Mouse (Mus musculus) ES-E14 (cell line): ENCODE measurements around the gene Msi2.

Source experiments
- CHD2 ChIP-seq: IDR thresholded peaks from 2 replicates; pipeline ENCODE4 v1.6.1; 2014; ENCODE audit warnings: mild to moderate bottlenecking, low read depth, low read length, inconsistent platforms
- HCFC1 ChIP-seq: IDR thresholded peaks from 2 replicates; pipeline ENCODE4 v1.6.1; 2012; ENCODE audit warnings: low read length, inconsistent platforms, borderline replicate concordance; ENCODE audit not compliant: insufficient read depth
- MAFK ChIP-seq: IDR thresholded peaks from 2 replicates; pipeline ENCODE4 v1.6.1; 2014; ENCODE audit warnings: mild to moderate bottlenecking, low read depth, low read length, inconsistent platforms; ENCODE audit not compliant: insufficient read depth
- ZC3H11A ChIP-seq: IDR thresholded peaks from 2 replicates; pipeline ENCODE4 v1.6.1; 2012; ENCODE audit warnings: low read depth, mild to moderate bottlenecking, inconsistent platforms, low read length, borderline replicate concordance
- ZNF384 ChIP-seq: IDR thresholded peaks from 2 replicates; pipeline ENCODE4 v1.6.1; 2012; ENCODE audit warnings: low read depth, low read length, inconsistent platforms

DNA sequence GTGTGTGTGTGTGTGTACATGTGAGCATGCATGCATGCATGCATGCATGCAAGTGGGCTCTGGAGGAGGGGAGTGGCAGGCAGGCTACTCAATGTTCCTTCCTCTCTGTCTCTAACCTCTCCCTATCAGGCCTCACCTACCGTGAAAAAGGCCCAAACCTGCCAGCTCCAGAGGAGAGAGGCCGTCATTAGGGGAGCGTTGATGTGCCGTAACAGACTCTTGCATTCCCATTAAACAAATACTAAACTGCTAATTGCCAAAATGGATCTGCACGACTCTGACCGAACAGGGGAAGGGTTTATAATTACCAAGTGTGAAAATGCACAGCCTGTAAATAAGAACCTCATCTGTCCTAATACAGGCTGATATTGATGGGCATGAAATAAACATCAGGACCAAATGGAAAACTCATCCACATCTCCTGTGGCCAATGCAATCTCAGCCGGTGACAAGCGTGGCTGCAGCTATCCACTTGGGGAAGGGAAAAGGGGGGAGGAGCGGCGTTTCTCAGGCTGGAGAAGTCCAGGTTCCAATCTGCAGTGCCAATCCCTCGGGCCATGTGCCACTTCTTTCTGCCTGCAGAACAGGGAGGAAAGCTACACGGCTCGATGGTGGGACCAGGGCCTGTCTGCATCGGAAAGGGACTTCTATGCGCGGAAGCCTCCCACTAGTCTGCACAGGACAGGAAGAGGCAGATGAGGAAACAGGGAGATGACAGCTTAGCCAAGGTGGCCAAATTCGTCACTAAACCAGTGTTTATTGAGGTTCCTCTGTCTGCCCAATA, 229.2 kb downstream of the Msi2 start:
- TF ChIP-seq MAFK (no peak), HCFC1 (no peak), CHD2 (no peak), ZC3H11A (no peak), ZNF384 (no peak)
